Mouse (Mus musculus) left cerebral cortex, postnatal 4 days (tissue): Measurements from ENCODE around the gene Slc10a3. TPM values are rescaled to one million over a fixed set of nuclear protein-coding genes. Genes with fewer than 3 reads are reported as not detected.
"Not testable (repeated sequence)": the region's sequence is repeated elsewhere in the genome, so short reads cannot be mapped to it uniquely, and the experiment has no call there.

Experiments used
- DNase-seq: peaks from one replicate; pipeline ENCODE4 v3.0.0-alpha.2; 2022
- intact Hi-C: fragments of 180-260 bp; cut with DNase I; formaldehyde crosslinking; loops from one replicate; pipeline ENCODE4 v1.15.1; 2025
- total RNA-seq, 2 experiments: library from RNA; stranded (reverse); gene quantifications; 2 replicates each; pipeline ENCODE4 v1.2.3; 2021

Slc10a3 gene
- total RNA-seq = 1 to 10 TPM; 2.7 to 3.8 TPM

- peak; percentile 78 for DNase-seq
- intact Hi-C loops = loop anchor here (2.0 kb wide), 1 partner anchor 50 kb away; no protein-coding TSS in a partner anchor
These were observed at the start of gene Slc10a3, which contains the start of gene Ubl4a for GRCm38 (mm10) chrX:74372888-74373549. Gene Slc10a3 (minus strand): TSS chrX:74373349. Gene Ubl4a (minus strand): TSS chrX:74373218.

GRCm38 (mm10) chrX:74413377-74413776 lies 40.2 kb upstream of the Slc10a3 start:
- DNase-seq = peak; percentile 54
- intact Hi-C loops = loop anchor here (5.0 kb wide), 1 partner anchor 166 kb away; the partner anchor contains the start of gene Flna

GRCm38 (mm10) chrX:74408340-74408739 lies 35.2 kb upstream of the Slc10a3 start:
- intact Hi-C loops = no loop called here
- no peak for DNase-seq

GRCm38 (mm10) chrX:74400136-74400535 lies 27.0 kb upstream of the Slc10a3 start:
- intact Hi-C loops = no loop called here
- DNase-seq = no peak

GRCm38 (mm10) chrX:74392535-74393443 lies 19.6 kb upstream of the Slc10a3 start, which contains the start of the genes Fam3a and Ikbkg:
Gene Fam3a (minus strand): TSS chrX:74393272.
Gene Ikbkg (plus strand): TSS chrX:74393290.
- DNase-seq = peak; percentile 85
- intact Hi-C loops = loop anchor here (5.0 kb wide), 1 partner anchor 65 kb away; the partner anchor contains the start of gene Plxna3

GRCm38 (mm10) chrX:74388153-74388552 lies 15.0 kb upstream of the Slc10a3 start:
- intact Hi-C loops = no loop called here
- no peak for DNase-seq

- intact Hi-C loops = no loop called here
- DNase-seq = no peak
These were observed 11.3 kb upstream of the Slc10a3 start for GRCm38 (mm10) chrX:74384451-74384850.

GRCm38 (mm10) chrX:74368209-74368909 lies 4.8 kb downstream of the Slc10a3 start:
- intact Hi-C loops = no loop called here
- DNase-seq = peak; percentile 65

GRCm38 (mm10) chrX:74367512-74367911 lies 5.6 kb downstream of the Slc10a3 start:
- intact Hi-C loops = no loop called here
- DNase-seq = no peak

GRCm38 (mm10) chrX:74359171-74359570 lies 14.0 kb downstream of the Slc10a3 start:
- no peak for DNase-seq
- intact Hi-C loops = no loop called here

GRCm38 (mm10) chrX:74357069-74357468 lies 16.1 kb downstream of the Slc10a3 start:
- intact Hi-C loops, DNase-seq: not testable (repeated sequence)

- intact Hi-C loops = no loop called here
- peak; percentile 84 for DNase-seq
These were observed 19.7 kb downstream of the Slc10a3 start, which contains the start of gene Lage3 for GRCm38 (mm10) chrX:74353467-74353770. Gene Lage3 (minus strand): TSS chrX:74353618.

GRCm38 (mm10) chrX:74352645-74353466 lies 20.3 kb downstream of the Slc10a3 start:
- no peak for DNase-seq
- intact Hi-C loops = no loop called here

- intact Hi-C loops = no loop called here
- DNase-seq = no peak
These were observed 42.8 kb downstream of the Slc10a3 start for GRCm38 (mm10) chrX:74330166-74330930.

- intact Hi-C loops = loop anchor here (5.0 kb wide), 1 partner anchor 63 kb away; the partner anchor contains the start of genes Fam3a and Ikbkg
These were observed 43.9 kb downstream of the Slc10a3 start for GRCm38 (mm10) chrX:74329215-74329671.

GRCm38 (mm10) chrX:74328725-74329161 lies 44.4 kb downstream of the Slc10a3 start, which contains the start of gene Plxna3:
Gene Plxna3 (plus strand): TSS chrX:74329066.
- intact Hi-C loops = loop anchor here (5.0 kb wide), 1 partner anchor 64 kb away; the partner anchor contains the start of genes Fam3a and Ikbkg
- peak; percentile 72 for DNase-seq

More at GRCm38 (mm10) chrX:74329215-74329671, 43.9 kb downstream of the Slc10a3 start:
- DNase-seq = no peak
